19 mouse cellular contexts compared by ENCODE assay signal in the genomic region with DNA sequence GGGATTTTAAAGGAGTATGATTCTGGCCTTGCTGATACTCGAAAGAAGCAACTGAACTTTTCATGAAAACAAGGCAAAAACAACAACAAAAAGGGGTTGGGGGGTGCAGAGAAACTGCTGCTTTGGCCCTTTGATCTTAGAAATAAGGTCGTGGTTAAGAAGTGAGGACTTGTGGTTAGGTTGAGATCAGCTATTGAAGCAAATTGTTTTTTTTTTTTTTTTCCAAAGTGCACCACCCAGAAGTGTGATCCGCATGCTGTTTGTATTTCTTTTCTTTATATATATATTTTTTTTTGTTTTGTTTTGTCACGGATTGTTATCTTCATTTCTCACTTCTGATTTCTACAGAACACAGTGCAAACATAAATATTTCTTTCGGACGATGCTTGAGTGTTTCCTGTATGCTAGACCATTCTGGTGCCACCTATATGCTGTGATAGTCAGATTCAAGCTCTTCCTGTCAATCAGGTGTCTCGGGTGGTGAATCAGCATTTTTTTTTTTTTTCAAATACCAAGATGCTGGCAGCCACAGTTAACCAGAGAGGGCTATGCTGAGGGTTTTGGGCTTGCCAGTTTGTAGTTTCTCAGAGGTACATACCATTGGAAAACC.
"Had no signal": no experiment of that assay in that cellular context is flagged by ENCODE, and none has a peak within 500 bp of the region (broad histone marks: within the 10 kb centered on the region; RNA-seq: fewer than 3 reads in every experiment).

No protein-coding gene starts in this region.

- H3K27ac ChIP-seq: layer of hippocampus, adult 2 months; limb, embryonic 10.5 days; limb, embryonic 13.5 days; liver, embryonic 13.5 days; neural tube, embryonic 12.5 days; neural tube, embryonic 15.5 days; stomach, postnatal 0 days had no signal

- H3K36me3 ChIP-seq: limb, embryonic 10.5 days; limb, embryonic 13.5 days; liver, embryonic 13.5 days; neural tube, embryonic 12.5 days; neural tube, embryonic 15.5 days had no signal

- DNase-seq: kidney, adult 9 months; kidney, postnatal 14 days; layer of hippocampus, adult 9-11 months; liver, embryonic 13.5 days; lung, adult 2 months; lung, postnatal 14 days; lung, postnatal 4 days; midbrain, embryonic 14.5 days; right cerebral cortex, adult 18-20 months; right cerebral cortex, postnatal 14 days; right cerebral cortex, postnatal 4 days; thymus, postnatal 25 days had no signal

- H3K4me3 ChIP-seq: layer of hippocampus, adult 2 months; limb, embryonic 10.5 days; limb, embryonic 13.5 days; liver, embryonic 13.5 days; neural tube, embryonic 12.5 days; neural tube, embryonic 15.5 days had no signal

- H3K4me2 ChIP-seq: limb, embryonic 13.5 days; liver, embryonic 13.5 days; midbrain, embryonic 11.5 days; neural tube, embryonic 12.5 days; neural tube, embryonic 15.5 days had no signal

- H3K9me3 ChIP-seq: limb, embryonic 10.5 days; limb, embryonic 13.5 days; liver, embryonic 13.5 days; neural tube, embryonic 12.5 days; neural tube, embryonic 15.5 days had no signal

- H3K9ac ChIP-seq: limb, embryonic 13.5 days; liver, embryonic 13.5 days; neural tube, embryonic 12.5 days; neural tube, embryonic 15.5 days had no signal
